Mouse (Mus musculus) left cerebral cortex, adult 8-10 months (tissue): ENCODE measurements around the gene Srpk2. TPM values are rescaled to one million over a fixed set of nuclear protein-coding genes. Genes with fewer than 3 reads are reported as not detected.
"Not testable (repeated sequence)": the region's sequence is repeated elsewhere in the genome, so short reads cannot be mapped to it uniquely, and the experiment has no call there.

Experiments used
- DNase-seq, 2 experiments: peaks; one replicate each; pipeline ENCODE4 v3.0.0; 2022; ENCODE audit warnings: low spot score in 2 of 2
- total RNA-seq, 4 experiments: library from RNA; stranded (reverse); gene quantifications; 2 replicates each; pipeline ENCODE4 v1.2.4; 2022

The Srpk2 gene
- total RNA-seq, 4 experiments from 2014 or later = 175 to 211 (median 194) TPM

DNA sequence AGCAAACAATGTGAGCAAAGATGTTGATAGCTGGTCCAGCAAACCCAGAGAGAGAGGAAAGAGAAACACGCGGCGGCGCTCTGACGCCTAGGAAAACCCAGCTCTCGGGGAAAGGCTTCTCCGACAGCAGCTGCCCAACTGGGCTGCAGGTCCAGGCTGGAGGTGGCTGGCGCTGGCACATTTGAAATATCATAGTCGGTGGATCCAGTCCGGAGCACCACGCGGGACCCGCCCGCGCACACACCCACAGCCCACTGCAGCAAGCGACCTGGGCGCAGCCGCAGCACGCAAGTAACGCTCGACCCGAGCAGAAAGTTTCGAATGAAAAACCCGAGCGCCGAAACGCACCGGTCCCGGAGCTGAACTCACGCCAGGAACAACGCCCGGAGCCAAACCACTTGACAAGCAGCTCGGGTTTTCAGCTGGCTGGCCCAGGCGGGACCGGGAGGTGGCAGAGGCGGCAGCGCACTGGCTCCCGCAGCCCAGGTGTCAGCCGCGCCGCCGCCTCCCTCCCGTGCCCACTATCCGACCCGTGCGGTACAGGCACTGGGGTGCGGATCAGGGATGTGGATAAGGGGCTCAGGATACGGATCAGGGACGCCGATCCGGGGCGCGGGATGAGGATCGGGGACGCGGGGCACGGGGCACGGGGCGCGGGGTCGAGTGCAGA is 9.5 kb downstream of the Srpk2 start:
- peak; percentile 50 to 70 for DNase-seq

DNA sequence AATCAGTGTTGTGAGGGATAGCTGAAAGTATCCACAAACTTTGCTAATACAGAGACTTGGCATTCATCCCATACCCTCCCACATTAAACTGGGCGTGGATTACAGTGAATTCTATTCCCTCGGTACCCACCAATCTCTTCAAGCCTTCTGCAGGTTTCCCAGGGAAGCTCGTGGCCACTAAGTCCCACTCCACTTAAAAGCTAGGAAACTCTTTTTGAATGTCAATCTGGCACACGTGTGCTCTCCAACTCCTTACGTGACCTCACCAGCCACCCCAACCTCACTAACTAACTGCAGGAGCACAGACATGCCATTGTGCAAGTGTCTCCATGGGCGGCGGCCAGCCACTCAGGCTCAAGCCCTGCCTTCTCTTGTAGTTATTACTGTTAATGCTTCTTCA is 12.3 kb downstream of the Srpk2 start:
- DNase-seq = no peak

DNA sequence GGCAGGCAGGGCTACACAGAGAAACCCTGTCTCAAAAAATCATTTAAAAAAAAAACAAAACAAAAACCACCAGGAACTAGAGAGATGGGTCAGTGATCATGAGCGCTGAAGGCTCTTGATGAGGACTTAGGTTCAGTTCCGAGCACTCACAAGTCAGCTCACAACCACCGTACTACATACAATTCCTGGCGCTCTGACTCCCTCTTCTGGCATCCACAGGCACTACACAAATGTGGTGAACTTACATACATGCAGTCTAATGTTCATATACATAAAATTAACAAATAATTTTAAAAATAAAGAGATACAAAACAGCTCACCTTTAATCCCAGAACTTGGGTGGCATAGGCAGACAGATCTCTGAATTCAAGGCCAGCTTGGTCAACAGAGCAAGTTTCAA is 13.5 kb downstream of the Srpk2 start:
- no peak for DNase-seq

GRCm38 (mm10) chr5:23665906-23666305 is 18.5 kb downstream of the Srpk2 start:
- no peak for DNase-seq

DNA sequence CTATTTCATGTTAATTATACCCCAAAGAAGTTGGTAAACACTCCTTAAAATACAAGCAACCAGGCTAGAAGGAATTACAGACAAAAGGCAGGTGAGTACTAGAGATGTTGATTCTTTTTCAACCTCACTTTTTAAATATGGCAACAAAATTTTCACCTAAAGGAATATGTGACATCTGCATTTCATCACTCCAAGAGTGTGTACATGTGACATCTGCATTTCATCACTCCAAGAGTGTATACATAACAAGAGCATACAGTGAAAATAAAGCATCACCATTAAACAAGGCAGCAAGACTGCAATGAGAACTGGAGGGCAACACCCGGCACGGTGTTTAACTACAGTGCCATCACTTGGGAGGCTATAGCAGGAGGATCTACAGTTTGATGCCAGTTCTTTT is 23.2 kb downstream of the Srpk2 start:
- DNase-seq = no peak

DNA sequence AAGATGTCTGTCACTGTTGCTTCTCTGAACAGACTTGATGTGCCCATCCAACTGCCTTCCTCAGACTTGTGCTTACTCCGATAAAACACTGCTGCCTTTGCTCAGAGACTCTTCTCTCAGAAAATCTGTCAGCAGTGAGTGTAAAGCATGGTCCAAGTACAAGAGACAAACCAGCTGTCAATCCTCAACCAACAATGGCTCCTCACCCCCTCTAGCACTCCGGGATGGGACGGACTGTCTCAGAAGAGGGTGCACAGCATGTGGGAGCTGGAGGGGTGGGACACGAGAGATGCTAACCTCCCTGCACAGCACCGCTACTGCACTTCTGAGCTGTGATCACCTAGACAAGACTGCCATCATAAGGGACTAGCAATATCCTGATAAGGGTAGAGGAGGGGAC is 26.4 kb downstream of the Srpk2 start:
- no peak for DNase-seq

- DNase-seq = no peak
Measured at GRCm38 (mm10) chr5:23656590-23656989, 27.8 kb downstream of the Srpk2 start.

- no peak for DNase-seq
Measured at GRCm38 (mm10) chr5:23655030-23655429, 29.4 kb downstream of the Srpk2 start.

GRCm38 (mm10) chr5:23652326-23652725 is 32.1 kb downstream of the Srpk2 start:
- DNase-seq = no peak

DNA sequence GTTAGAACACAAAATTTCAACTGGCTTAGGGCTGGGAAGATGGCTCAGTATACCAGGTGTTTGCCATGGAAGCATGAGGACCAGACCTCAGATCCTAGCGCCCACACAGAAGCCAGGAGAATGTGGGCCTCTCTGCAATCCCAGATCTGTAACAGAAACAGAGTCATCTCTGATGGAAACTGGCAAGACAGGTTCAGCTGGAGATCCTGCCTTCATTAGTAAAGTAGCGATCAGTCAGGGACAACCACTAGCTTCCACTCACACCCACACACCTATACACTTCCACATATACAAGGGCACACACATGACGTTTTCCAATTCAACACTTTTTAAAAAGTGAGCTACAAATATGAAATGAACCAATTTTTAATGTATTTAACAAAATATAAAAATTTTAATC is 32.6 kb downstream of the Srpk2 start:
- DNase-seq = no peak

DNA sequence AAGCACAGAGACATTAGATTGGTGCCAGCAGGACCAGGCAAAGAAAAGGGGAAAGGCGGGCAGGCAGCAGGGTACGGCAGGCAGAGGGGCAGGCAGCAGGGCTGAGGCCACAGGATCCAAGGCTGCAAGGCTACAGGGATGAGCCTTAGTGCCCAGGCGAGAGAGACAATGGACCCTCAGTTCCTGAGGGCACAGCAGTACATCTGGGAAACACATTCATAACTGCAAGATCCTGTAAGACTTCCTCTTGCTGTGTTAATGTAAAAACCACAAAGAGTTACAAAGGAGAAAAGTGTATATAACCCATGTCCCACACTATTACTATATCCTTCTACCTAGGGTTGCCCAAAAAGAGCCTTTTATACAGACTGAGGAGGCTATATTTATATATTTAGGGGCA is 33.9 kb downstream of the Srpk2 start:
- no peak for DNase-seq

- DNase-seq = no peak
Measured at GRCm38 (mm10) chr5:23649246-23649645, 35.2 kb downstream of the Srpk2 start.

GRCm38 (mm10) chr5:23645671-23646070 is 38.7 kb downstream of the Srpk2 start:
- DNase-seq = no peak

DNA sequence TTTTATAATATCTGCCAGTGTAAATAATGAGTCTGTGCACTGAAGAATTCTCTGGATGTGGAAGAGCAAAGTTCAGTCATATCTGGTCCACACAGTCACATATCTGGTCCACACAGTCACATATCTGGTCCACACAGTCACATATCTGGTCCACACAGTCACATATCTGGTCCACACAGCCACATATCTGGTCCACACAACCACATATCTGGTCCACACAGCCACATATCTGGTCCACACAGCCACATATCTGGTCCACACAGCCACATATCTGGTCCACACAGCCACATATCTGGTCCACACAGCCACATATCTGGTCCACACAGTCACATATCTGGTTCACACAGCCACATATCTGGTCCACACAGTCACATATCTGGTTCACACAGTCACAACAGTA is 45.2 kb downstream of the Srpk2 start:
- not testable (repeated sequence) for DNase-seq

DNA sequence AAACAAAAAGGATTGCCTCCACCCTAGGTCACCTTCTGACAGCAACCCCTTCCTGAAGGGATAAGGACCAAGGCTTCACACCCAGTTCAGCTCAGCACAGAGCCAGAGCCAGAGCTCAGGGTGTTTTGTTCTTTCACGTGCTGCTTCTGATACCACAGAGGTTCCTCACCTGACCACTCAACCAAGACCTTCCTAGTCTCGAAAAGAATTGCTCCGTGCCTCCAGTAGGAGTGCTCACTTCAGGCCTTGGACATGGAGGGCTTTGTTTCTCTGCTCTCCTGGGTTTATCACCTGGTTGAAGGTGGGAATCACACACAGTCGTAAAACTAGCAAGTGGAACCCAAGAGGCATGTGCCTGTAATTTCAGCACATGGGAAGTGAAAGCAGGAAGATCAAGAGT is 46.4 kb downstream of the Srpk2 start:
- DNase-seq = no peak

- DNase-seq = no peak
Measured at GRCm38 (mm10) chr5:23637337-23637736, 47.1 kb downstream of the Srpk2 start.

DNA sequence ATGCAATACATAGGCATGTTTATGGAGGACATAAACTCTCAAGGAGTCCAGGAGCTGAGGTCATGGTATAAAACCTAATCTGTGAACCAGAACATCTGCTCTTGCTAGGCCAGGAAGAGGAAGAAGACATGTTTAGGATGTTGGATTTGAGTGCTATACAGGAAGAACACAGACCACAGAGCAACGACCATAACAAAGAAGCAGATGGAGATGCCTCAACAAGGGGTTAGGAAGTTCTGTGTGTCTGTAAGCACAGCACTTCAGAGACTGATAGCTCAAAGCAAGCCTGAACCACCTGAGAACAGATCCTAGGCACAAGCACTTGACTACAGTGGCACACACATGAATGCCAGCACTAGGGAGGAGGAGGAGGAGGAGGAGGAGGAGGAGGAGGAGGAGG is 52.9 kb downstream of the Srpk2 start:
- no peak for DNase-seq

DNA sequence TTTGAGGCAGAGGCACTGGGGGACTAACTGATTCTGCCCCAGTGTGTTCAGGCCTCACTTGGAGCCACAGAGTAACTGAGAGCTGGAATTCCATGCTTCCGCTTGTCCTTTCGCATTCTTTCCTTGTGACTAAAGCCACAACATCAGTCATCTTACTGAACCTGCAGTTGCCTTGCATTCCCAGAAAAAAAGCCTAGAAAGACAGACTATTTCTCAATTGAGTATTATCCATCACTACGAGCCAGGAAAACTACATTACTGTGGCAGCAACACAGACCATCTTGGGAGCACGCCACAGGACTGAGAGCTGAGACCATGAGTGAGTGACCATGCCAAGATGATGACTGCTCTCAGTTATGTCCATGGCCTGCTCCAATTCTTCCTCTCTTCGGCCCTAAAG is 57.2 kb downstream of the Srpk2 start:
- DNase-seq = no peak

- no peak for DNase-seq
Measured at GRCm38 (mm10) chr5:23626173-23626572, 58.2 kb downstream of the Srpk2 start.

DNA sequence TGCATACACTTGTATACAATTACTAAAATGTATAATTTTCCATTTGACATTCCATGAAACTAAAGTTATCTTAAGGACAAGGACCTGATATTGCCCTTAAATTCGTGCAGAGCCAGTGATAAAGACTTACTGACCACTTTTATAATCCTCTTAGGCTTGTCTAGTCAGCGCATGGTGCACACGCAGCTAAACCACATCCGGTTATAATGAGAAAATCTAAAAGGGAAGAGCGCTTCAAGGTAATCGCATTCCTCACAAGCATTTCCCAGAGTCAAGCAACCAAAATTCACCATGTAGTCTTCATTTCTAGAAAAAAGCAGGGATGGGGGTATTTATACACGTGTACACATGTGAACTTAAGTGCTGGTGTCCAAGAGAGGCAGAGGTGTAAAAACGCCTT is 63.8 kb downstream of the Srpk2 start:
- no peak for DNase-seq

GRCm38 (mm10) chr5:23618656-23619055 is 65.8 kb downstream of the Srpk2 start:
- no peak for DNase-seq

DNA sequence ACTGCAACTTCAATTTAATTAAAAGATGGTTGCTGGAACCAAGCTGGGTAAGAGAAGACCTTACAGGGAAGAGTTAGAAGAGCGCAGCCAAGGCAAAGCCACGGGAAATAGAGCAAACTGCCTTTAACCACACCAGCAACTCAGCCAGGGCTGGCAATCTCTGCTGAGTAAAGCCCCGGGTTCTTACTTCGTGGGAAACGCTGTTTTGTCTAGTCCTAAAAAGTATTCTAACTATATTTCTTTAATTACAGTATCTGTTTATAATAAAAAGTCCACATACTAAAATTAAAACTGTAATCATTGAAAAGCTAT is 67.4 kb downstream of the Srpk2 start:
- peak in 1 of 2 experiments; percentile 36 for DNase-seq

DNA sequence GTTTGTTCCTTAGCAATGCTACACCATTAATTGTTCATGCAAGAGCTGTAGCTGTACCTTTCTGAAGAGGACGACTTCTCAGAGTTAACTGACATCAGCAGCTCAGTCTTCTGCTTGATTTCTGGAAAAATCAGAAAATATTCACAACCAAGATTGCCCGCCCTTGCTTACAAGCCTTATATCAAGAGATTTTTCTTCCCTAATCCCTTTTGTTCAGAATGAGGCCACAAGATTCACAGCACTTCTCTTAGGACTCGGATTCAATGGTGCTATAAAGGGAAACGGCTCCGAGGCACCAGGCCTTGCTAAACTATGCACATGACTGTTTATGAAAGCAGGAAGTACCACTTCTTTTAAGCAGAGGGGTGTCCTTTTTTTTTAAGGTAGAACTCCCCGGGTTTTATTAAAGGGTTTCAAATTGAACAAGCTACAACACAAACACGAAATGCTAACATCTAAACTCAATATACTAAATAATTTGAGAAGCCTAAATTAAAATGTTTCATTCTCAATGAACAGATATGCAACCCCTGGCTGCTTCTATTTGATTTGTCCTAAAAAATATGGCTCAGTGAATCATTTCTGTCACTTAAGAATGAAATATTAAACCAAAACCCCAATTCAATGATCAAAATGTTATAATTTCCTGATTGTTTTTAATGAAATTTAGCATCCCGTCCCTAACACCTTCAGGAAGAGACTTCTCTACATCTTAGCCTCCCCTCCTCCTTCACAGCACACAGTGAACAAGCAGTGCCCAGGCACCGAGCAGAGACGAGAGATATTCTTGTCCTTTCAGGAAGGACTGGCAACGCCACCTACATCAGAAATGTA is 67.9 kb downstream of the Srpk2 start:
- DNase-seq = peak; percentile 34 to 45
